Mouse (Mus musculus): ENCODE measurements around the gene Agmo. TPM values are rescaled to one million over a fixed set of nuclear protein-coding genes. Genes with fewer than 3 reads are reported as not detected.

Gene Agmo
- total RNA-seq, 2 experiments from 2014 or later = 0.94 to 1.3 TPM

GRCm38 (mm10) chr12:37426350-37426749, 184.9 kb downstream of the Agmo start:
- DNase-seq = no peak
- intact Hi-C loops (cut with DNase I) = no loop called here

DNA sequence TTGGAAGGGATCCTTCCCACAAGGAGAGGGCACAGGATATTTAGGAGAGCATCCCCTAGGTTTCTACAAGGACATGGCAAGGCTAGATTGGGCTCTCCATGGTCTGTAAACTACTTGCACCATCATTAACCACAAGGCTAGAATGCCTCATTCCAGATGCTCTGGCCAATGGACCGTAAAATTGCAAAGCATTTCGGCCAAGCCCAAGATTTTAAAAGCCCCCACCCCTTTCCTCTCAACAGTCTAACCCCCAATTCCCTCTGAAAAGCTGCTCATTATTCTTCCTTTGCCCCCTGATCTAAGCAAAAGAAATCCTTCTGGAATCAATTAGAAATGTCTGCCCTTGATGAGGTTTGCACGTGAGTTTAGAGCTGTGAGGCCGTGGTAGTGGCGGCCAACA, 185.3 kb downstream of the Agmo start:
- no peak for DNase-seq
- intact Hi-C loops (cut with DNase I) = no loop called here

DNA sequence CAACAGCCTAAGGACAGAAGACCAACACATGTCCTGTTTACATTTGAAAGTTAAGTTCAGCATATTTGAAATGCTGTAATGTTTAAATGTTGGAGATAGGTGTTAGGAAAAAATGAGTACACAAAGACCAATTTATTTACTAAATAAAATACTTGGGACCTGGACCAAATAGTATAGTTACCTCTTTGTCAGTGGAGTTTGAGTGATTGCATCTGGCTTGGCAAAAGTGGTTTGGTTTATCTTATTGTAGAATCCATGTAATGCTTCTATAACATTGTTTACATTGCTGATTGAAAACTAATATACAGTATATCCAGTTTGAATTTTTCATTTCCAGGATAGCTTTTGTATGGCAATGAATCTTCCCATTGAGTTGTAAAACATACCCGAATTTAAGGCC, 193.0 kb downstream of the Agmo start:
- intact Hi-C loops (cut with DNase I) = no loop called here
- no peak for DNase-seq

DNA sequence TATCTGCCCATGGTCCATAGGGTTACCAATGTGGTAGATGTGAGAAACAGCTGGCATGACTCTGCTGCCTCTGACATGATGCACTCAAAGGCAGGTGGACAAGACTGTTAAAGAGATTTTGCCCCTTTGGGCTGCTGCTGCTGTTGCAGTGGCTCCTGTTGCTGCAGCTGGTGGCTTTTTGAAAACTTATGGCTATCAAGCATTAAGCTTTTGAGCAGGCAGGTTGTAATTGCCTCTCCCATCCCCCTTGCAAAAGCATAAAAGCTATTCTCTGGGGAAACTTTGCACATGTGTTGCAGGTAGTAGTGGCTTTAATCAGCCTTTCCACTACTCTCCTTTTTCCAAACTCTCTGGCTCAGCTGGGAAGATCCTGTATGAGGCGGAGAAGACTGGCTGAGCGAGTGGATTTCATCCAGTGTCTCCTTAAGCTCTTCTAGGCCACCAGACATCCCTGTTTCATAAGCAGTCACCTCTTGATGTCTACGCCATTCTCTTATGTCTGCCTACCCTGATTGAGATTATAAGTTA, 201.1 kb downstream of the Agmo start:
- DNase-seq = no peak
- intact Hi-C loops (cut with DNase I) = loop anchor here (10.0 kb wide), 1 partner anchor 728 kb away; no protein-coding TSS in a partner anchor

DNA sequence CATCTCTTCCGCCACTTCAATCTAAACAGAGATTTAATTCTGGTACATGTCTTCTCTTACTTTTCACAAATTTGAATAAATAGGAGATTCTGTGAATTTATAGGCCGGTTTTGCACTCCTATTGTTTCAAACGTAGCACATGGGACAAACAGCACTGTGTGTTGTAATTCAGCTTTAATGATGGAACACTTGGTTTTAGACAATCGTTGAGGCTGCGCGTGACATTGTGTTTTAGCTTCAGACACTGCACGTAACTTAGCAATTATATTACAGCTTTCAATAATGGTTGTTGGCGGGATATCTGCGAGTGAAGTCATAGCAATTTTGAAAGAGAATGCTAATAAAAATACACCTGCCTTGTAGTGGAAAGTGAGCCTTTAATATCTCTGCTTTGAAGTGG, 203.8 kb downstream of the Agmo start:
- intact Hi-C loops (cut with DNase I) = loop anchor here (10.0 kb wide), 1 partner anchor 730 kb away; no protein-coding TSS in a partner anchor
- DNase-seq = no peak

- no peak for DNase-seq
Observed at GRCm38 (mm10) chr12:37449597-37449996, 208.2 kb downstream of the Agmo start.

DNA sequence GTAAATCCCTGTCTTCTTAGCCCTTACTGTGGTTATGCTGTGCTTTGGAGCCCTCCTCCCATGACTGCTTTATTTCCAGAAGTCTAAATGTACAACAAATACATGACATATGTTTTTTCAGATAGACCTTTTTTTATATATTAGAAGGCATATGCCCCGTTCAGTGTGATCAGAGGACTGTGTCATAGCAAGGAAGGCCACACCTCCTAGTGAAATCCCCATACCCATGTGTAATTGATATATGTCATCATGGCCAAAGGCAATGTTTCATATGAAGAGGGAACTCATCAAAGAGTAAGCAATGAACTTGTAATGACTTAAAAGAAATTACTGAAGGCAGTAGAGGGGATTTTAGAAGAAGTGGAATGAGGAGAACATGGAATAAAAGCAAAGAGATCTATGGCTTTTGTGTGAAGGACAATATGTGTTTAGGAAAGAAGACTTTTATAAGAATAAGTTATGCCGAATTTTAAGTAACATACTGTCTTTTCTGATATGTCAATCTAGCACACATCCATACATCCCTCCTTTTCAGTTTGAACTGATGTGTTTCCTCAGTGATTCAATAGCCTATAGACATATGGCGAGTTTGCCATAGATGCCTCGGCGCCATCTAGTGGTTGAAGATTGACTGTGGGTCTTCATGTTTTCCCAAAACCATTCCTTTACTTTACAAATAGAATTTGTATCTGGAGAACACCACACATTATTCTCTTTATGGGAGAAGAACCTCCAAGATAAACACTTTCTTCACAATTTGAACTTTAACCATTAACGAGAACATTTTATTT, 209.1 kb downstream of the Agmo start:
- peak; percentile 64 for DNase-seq
- intact Hi-C loops (cut with DNase I) = no loop called here

More at GRCm38 (mm10) chr12:37449597-37449996, 208.2 kb downstream of the Agmo start:
- intact Hi-C loops (cut with DNase I) = loop anchor here (10.0 kb wide), 1 partner anchor 735 kb away; no protein-coding TSS in a partner anchor

DNA sequence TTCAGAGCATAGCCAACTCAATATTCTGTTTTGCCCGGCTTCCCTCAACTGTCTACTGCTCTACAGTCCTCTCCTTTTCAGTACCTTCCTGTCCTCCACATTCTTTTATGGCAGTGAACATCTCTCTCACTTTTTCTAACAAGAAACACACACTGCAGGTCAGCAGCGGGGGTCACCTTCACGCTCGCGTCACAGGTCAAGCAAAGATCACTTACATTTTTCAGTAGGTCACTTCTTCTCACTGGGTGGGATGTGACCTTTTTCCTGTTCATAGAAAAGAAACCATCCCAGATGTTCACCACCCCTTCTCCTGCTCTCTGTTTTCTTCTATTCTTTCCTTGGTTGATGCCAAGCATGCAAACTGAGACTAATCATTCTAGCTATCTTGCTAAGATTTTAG, 230.2 kb downstream of the Agmo start:
- DNase-seq = no peak
- intact Hi-C loops (cut with DNase I) = no loop called here

DNA sequence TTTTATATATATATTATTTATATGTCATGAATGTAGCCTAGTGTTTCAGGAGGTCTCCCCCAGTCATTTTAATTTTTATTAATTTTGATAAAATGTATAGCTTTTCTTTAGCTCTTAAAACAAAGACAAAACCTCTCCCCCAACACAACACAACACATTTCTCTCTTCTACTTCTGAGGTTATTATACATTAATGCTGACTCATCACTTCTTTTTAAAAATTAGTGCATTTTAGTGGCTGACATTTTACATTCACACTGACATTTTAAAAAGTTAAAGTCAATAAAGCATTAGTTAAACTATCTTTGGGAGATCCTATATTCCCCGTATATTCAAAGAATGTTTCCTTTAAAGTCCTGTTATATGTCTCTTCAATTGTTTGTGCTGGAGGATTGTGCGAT, 235.4 kb downstream of the Agmo start:
- intact Hi-C loops (cut with DNase I) = no loop called here
- no peak for DNase-seq

- intact Hi-C loops (cut with DNase I) = no loop called here
- DNase-seq = no peak
Observed at GRCm38 (mm10) chr12:37487991-37488390, 246.6 kb downstream of the Agmo start.

GRCm38 (mm10) chr12:37498871-37499270, 257.4 kb downstream of the Agmo start:
- DNase-seq = no peak
- intact Hi-C loops (cut with DNase I) = no loop called here

GRCm38 (mm10) chr12:37507406-37507805, 266.0 kb downstream of the Agmo start:
- DNase-seq = no peak
- intact Hi-C loops (cut with DNase I) = no loop called here

- intact Hi-C loops (cut with DNase I) = no loop called here
- DNase-seq = no peak
Observed at GRCm38 (mm10) chr12:37507826-37508225, 266.4 kb downstream of the Agmo start.

GRCm38 (mm10) chr12:37521772-37522171, 280.3 kb downstream of the Agmo start:
- no peak for DNase-seq
- intact Hi-C loops (cut with DNase I) = no loop called here

DNA sequence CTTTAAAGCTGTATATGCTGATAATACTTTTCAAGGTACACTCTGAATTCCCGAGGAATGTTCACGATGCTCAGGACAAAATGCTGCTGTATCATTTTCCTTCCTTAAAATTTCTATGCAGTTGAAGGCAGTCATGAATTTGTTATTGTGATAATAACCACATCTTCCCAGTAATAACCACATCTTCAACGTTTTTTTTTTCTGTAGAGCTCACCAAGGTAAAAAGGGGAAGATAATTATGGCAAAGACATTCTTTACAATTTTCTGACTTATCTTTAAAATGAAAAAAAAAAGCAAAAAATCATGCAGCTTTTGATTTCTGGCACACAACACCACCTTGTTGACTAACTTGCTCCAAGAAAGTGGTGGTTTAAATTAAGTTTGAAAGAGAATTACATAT, 283.2 kb downstream of the Agmo start:
- intact Hi-C loops (cut with DNase I) = no loop called here
- no peak for DNase-seq

DNA sequence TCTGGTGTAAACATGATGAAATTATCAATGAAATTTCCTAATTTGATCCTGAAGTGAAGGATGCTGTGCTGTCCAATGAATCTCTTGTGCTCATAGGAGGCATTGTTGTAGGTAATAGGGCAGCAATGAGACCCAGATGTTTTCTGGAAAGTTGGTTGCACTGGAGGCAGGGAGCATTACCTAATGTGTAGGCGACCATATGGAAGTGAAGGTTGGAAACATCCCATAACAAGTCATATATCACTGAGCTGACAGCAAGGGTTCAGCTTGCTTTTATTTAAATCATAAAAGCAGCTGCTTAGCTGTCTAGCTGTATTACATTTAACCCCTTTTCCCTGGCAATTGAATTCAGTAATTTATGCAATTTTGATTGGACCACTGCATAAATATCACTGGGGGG, 299.6 kb downstream of the Agmo start:
- DNase-seq = no peak
- intact Hi-C loops (cut with DNase I) = no loop called here

DNA sequence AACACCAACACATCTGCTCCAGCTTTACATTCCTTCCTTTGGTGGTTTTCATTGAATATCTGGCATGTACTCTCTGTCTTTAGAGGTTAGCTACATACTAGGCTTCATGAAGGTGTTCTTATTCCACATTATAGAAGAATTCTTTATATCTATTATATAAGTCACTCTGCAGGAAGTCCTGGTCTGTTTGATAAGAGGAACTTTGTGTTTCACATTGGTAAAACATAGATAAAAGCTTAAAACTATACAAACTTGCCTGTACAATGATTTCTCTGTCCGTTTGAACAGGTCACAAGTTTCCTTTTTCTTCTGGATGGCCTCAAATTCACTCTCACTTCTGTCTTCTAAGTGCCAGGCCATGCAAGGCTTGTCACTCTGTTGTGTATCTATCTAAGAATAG, 316.8 kb downstream of the Agmo start:
- no peak for DNase-seq
- intact Hi-C loops (cut with DNase I) = no loop called here

DNA sequence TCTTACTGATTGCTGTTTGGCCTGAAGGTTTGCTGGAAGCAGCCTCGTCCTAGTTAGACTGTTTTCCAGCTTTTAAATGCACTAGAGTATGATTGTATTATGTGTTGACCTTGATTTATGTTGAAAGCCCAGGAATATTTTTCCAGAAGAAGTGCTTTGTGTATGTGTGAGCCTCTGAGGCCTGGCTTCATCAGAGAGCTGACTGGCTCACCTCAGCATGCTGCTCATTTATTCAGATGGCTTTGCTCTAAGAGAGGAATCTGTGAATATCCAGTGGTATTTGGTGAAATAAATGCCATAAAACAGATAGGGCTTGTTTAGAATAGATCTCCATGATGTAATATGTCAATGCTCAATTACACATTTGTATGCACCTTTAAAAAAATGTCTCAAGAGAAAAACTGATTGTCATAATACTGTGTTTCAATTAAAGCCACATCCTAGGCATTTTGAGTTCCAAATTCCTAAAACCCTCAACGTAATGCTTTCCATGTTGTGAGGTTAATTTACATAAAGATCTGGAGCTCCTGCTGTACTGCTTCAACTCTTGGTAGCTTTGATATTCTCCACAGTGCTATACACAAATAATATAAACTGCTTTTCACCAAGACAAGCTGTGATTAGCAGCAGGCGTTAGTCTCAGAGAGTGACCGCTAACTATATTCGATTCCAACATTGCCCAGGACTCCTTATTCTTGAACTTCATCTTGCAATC, 324.6 kb downstream of the Agmo start:
- intact Hi-C loops (cut with DNase I) = no loop called here
- DNase-seq = no peak

DNA sequence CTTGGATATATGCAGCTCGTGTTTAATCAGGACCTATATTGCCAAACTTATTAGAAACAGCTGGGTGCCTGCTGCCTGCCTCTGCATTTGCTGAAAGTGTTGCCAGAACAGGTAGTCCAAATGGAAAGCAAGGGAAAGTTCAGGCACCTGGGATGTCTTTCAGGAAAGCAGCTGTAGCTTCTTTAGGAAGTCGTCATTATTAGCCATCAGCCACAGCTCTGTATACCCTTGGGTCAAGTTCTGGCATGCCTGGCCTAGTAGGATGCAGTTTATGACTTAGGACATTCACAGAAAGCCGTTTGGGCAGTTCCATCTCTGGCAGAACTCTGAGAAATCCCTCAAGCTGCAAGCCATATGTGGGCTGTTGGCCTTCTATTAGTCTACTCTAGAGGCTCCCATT, 330.5 kb downstream of the Agmo start:
- DNase-seq = no peak
- intact Hi-C loops (cut with DNase I) = no loop called here

DNA sequence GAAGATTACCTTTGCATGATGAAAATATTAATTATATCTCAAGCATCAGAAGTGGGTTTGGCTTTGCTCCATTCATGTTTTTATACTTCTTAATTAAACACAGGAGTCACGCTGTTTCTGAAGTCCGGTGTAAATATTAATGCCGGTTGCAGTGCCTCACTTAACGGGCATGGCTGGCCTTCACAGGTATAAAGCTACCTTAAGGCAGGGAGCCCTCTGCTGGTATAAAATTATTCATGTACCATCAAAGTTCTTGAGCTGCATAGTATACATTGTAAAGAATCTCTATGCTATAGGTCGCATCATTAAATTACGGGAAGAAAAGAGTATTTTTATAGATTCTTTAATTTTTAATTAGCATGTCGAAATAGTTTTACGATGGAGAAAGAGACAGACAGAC, 341.3 kb downstream of the Agmo start:
- intact Hi-C loops (cut with DNase I) = no loop called here
- DNase-seq = no peak

DNA sequence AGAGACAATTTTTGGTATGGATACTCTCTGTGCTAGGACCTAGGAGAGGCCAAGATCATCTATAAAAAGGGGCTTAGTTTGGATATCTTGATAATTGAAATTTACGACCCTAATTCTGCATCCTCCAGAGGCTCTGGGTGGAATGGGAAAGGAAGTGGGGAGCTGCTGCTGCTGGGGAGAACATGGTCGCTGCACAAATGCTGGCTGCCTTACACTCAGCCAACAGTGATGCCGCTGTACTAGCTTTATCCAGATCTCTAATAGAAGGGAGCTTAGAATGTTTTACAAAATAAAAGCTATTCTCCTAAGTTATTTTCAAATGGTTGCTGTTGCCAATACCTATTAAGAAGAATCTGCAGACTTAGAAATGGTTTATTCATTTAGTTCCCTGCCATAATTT, 351.4 kb downstream of the Agmo start:
- DNase-seq = no peak

GRCm38 (mm10) chr12:37612837-37613236, 371.4 kb downstream of the Agmo start:
- no peak for DNase-seq
- intact Hi-C loops (cut with DNase I) = no loop called here

More for the DNA sequence above, 351.4 kb downstream of the Agmo start:
- intact Hi-C loops (cut with DNase I) = no loop called here
